Mouse (Mus musculus): ENCODE measurements around the gene Helz.

- TF ChIP-seq EP300 (IDR thresholded peaks at IDR 0.05; ENCODE audit: low read depth), result no peak
- TF ChIP-seq CTCF (IDR thresholded peaks at IDR 0.05; ENCODE audit: low read depth), result no peak
Observed at GRCm38 (mm10) chr11:107651391-107651790, 103.7 kb downstream of the Helz start.
